Mouse (Mus musculus) MEL (cell line): ENCODE results near the gene Rarb.

Experiments used
- CTCF ChIP-seq, 3 experiments: IDR thresholded peaks in 2 of 3; conservative IDR thresholded peaks in 1 of 3; 2 replicates each; pipeline ENCODE4 v1.5.1; 2011 to 2012; ENCODE audit warnings: low read length in 3 of 3, low read depth in 2 of 3, mild to moderate bottlenecking in 2 of 3, improper control_type of control experiment in 1 of 3, inconsistent platforms in 1 of 3, mixed read lengths in 1 of 3, moderate library complexity in 1 of 3; ENCODE audit not compliant: control insufficient read depth in 1 of 3, insufficient read depth in 1 of 3, poor library complexity in 1 of 3, severe bottlenecking in 1 of 3
- POLR2A ChIP-seq, 2 experiments: IDR thresholded peaks; 2 replicates each; pipeline ENCODE4 v1.6.1; 2011 to 2012; ENCODE audit warnings: low read length in 2 of 2, mild to moderate bottlenecking in 2 of 2, control low read depth in 1 of 2, improper control_type of control experiment in 1 of 2, low read depth in 1 of 2, moderate library complexity in 1 of 2; ENCODE audit not compliant: control insufficient read depth in 1 of 2, insufficient read depth in 1 of 2, poor library complexity in 1 of 2
- TAL1 ChIP-seq: IDR thresholded peaks from 2 replicates; pipeline ENCODE4 v1.6.1; 2012; ENCODE audit warnings: mild to moderate bottlenecking, inconsistent platforms, low read length, moderate library complexity, mixed read lengths

- TF ChIP-seq POLR2A (IDR thresholded peaks at IDR 0.05; ENCODE audit: control insufficient read depth in 1 of 2, insufficient read depth in 1 of 2, low read depth in 1 of 2, low read length in 2 of 2, poor library complexity in 1 of 2) = no peak
- no peak for TF ChIP-seq CTCF (IDR thresholded peaks at IDR 0.05 in 2 of 3, conservative IDR thresholded peaks at IDR 0.05 in 1 of 3; ENCODE audit: control insufficient read depth in 1 of 3, insufficient read depth in 1 of 3, low read depth in 2 of 3, low read length in 3 of 3, poor library complexity in 1 of 3, severe bottlenecking in 1 of 3)
- no peak for TF ChIP-seq TAL1
Measured at GRCm38 (mm10) chr14:16732054-16732453, 86.9 kb downstream of the Rarb start.
